Mouse (Mus musculus): ENCODE results near the gene Zc3h15. TPM values are rescaled to one million over a fixed set of nuclear protein-coding genes. Genes with fewer than 3 reads are reported as not detected.

The Zc3h15 gene
- polyA plus RNA-seq (2014; fragmentation: Illumina TruSeq; extraction: RNeasy Lipid Tissue Mini Kit (QIAGEN cat#74804); ENCODE audit: low read depth, low replicate concordance), result 218 TPM

DNA sequence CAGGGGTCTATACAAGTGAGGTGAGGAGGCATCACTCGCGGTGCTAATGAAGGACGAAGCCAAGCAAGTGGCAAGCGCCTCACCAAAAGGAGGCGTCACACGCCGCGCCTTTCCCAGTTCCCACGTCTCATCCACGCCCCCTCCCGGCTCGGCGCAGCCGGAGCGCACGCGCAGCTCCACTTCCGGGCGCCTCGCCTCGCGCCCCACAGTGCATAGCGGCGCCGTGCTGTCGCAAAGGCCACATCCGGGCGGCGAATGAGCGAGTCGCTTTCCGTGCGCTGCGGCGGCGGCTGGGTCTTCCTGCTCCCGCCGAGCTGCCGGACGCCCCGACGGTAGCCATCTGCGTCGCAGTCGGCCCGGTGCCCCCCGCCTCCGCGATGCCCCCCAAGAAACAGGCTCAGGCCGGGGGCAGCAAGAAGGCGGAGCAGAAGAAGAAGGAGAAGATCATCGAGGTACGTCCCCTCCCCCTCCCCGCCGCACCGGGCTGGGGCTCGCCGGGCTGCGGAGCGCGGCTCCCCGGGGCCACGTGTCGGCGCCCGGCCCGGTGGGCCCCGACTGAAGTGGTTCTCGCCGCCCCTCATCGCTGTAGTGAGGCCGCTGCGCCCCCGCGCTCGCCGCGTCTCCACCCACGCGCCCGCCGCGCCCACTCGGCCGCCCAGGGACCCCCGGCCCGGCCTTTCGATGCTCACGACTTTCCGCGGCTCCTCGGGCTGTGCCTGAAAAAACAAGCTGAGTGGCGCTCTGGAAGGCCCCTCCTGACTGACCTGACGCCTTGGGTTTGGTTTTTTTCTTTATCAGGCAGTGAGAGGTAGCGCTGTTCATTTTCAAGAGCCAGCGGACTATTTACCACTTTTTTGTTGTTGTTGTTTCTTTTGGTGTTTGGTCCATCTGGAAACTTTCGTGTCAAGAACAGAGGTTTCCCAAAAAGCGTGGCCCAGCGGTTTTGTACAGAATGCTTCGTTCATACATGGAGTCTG is at the start of gene Zc3h15:
TSS of gene Zc3h15 (plus strand) at position 160 of the 977 bp plus-strand sequence.

Other genes with a start within 250 kb of the Zc3h15 start
- gene Itgav, start 80.0 kb downstream of the Zc3h15 start, polyA plus RNA-seq (2014; fragmentation: Illumina TruSeq; extraction: RNeasy Lipid Tissue Mini Kit (QIAGEN cat#74804); ENCODE audit: low read depth, low replicate concordance), result 7.0 TPM
- gene Fam171b, start 168.2 kb downstream of the Zc3h15 start, polyA plus RNA-seq (2014; fragmentation: Illumina TruSeq; extraction: RNeasy Lipid Tissue Mini Kit (QIAGEN cat#74804); ENCODE audit: low read depth, low replicate concordance), result 0.60 TPM

All from testis, adult 10 weeks (tissue).